ENCODE assay signal across 7 mouse cellular contexts in genomic region chr2:84638428-84639220, GRCm38 (mm10). TPM values are rescaled to one million over a fixed set of nuclear protein-coding genes. Genes with fewer than 3 reads are reported as not detected.
DNase-seq lines count a peak whose midpoint lies in the region; ATAC-seq and TF ChIP-seq lines count a peak whose summit lies in the region.

No protein-coding gene starts in this region.

- intact Hi-C loops in left cerebral cortex, postnatal 4 days (cut with DNase I), result no loop called here

- peak overlapping the region; percentile 87 for H3K27ac ChIP-seq in kidney, embryonic 16.5 days (ENCODE audit: low read length)
- peak overlapping the region; percentile 86 for H3K27ac ChIP-seq in brown adipose tissue, adult 24 weeks (replicated peaks; ENCODE audit: low read depth, low read length)
- H3K27ac ChIP-seq in heart, embryonic 16.5 days (ENCODE audit: low read length), result peak overlapping the region; percentile 97
- peak overlapping the region; percentile 31 for H3K27ac ChIP-seq in macrophage
- H3K27ac ChIP-seq in thymus, adult 2 months (ENCODE audit: control insufficient read depth, insufficient read depth, low read length), result no peak overlapping the region

- H3K27me3 ChIP-seq in kidney, embryonic 16.5 days (ENCODE audit: insufficient read depth, low read length), result no peaks in the 10 kb centered on the region
- no peaks in the 10 kb centered on the region for H3K27me3 ChIP-seq in heart, embryonic 16.5 days (ENCODE audit: control insufficient read depth, insufficient read depth, low read length)
- H3K27me3 ChIP-seq in thymus, adult 2 months (ENCODE audit: control insufficient read depth, insufficient read depth, low read length), result no peaks in the 10 kb centered on the region

- H3K4me1 ChIP-seq in kidney, embryonic 16.5 days (ENCODE audit: insufficient read depth, low read length), result peaks cover 78% of the 10 kb centered on the region
- H3K4me1 ChIP-seq in brown adipose tissue, adult 24 weeks (ENCODE audit: control insufficient read depth, insufficient read depth, insufficient read length, low read length), result peaks cover 34% of the 10 kb centered on the region
- H3K4me1 ChIP-seq in heart, embryonic 16.5 days (ENCODE audit: control insufficient read depth, insufficient read depth, low read length), result peaks cover 82% of the 10 kb centered on the region
- no peaks in the 10 kb centered on the region for H3K4me1 ChIP-seq in thymus, adult 2 months (replicated peaks; ENCODE audit: control insufficient read depth, insufficient read depth, low read length)

- no peak overlapping the region for H3K9ac ChIP-seq in kidney, embryonic 16.5 days (replicated peaks; ENCODE audit: low read length)
- H3K9ac ChIP-seq in heart, embryonic 16.5 days (ENCODE audit: low read length), result peak overlapping the region; percentile 8

- H3K4me3 ChIP-seq in kidney, embryonic 16.5 days (ENCODE audit: low read length), result peak overlapping the region; percentile 2; the same call in 1 of the 2 replicates
- H3K4me3 ChIP-seq in brown adipose tissue, adult 24 weeks (ENCODE audit: insufficient read depth, low read depth, low read length), result no peak overlapping the region
- H3K4me3 ChIP-seq in heart, embryonic 16.5 days (ENCODE audit: low read length), result peak overlapping the region; percentile 16
- no peak overlapping the region for H3K4me3 ChIP-seq in macrophage (ENCODE audit: inconsistent target)
- H3K4me3 ChIP-seq in thymus, adult 2 months (ENCODE audit: control insufficient read depth, insufficient read depth, low read length), result no peak overlapping the region

- TF ChIP-seq POLR2A in thymus, adult 2 months (IDR thresholded peaks at IDR 0.05; ENCODE audit: control insufficient read depth, extremely low read depth, insufficient read depth, low read length, poor library complexity), result no peak

- no peaks in the 10 kb centered on the region for H3K36me3 ChIP-seq in kidney, embryonic 16.5 days (ENCODE audit: insufficient read depth, low read length)
- H3K36me3 ChIP-seq in heart, embryonic 16.5 days (ENCODE audit: control insufficient read depth, insufficient read depth), result 0 out of 2 replicates have a peak, but pooled peaks cover 3% of the 10 kb centered on the region
- H3K36me3 ChIP-seq in macrophage (ENCODE audit: inconsistent target), result no peaks in the 10 kb centered on the region
- no peaks in the 10 kb centered on the region for H3K36me3 ChIP-seq in thymus, adult 2 months (ENCODE audit: control insufficient read depth, insufficient read depth, low read length)

- 53% methylated on average over 4 of the region's 5 CpGs for WGBS in kidney, embryonic 16.5 days
- WGBS in heart, embryonic 16.5 days, result 28% methylated on average over 5 of the region's 5 CpGs
- WGBS in macrophage (ENCODE audit: missing documents), result 33% methylated on average over 5 of the region's 5 CpGs
- 60% methylated on average over 5 of the region's 5 CpGs for WGBS in thymus, adult 2 months

- DNase-seq in kidney, postnatal 25 days, result no peak
- no peak for DNase-seq in left cerebral cortex, postnatal 4 days
- DNase-seq in thymus, adult 2 months, result no peak

- no peaks in the 10 kb centered on the region for H3K9me3 ChIP-seq in kidney, embryonic 16.5 days (ENCODE audit: low read length)
- no peaks in the 10 kb centered on the region for H3K9me3 ChIP-seq in heart, embryonic 16.5 days (replicated peaks; ENCODE audit: control insufficient read depth, low read length)

- no peak for TF ChIP-seq CTCF in thymus, adult 2 months (IDR thresholded peaks at IDR 0.05; ENCODE audit: borderline replicate concordance, control insufficient read depth, extremely low read depth, insufficient read depth, low read length, poor library complexity)

- H3K79me2 ChIP-seq in macrophage (ENCODE audit: inconsistent target), result peaks cover 100% of the 10 kb centered on the region

- ATAC-seq in kidney, embryonic 16.5 days (ENCODE audit: low FRiP score, low TSS enrichment), result no peak
- ATAC-seq in heart, embryonic 16.5 days (replicated peaks; ENCODE audit: extremely low read depth, insufficient read depth, low FRiP score), result no peak

- peak overlapping the region; percentile 30; the same call in 1 of the 2 replicates for H3K4me2 ChIP-seq in kidney, embryonic 16.5 days (replicated peaks; ENCODE audit: low read depth, low read length)
- peak overlapping the region; percentile 50 for H3K4me2 ChIP-seq in heart, embryonic 16.5 days (ENCODE audit: low read depth, low read length)

RNA-seq across cellular contexts. Expression of gene Ctnnd1, which starts 11.9 kb away (rescaled TPM):
- polyA plus RNA-seq in kidney, embryonic 16.5 days (2015; fragmentation: Nextera tagmentation; extraction: Ambion mirVana), result 55.7 and 59.3 TPM in 2 replicates
- 32.5 and 35.3 TPM in 2 replicates for polyA plus RNA-seq in brown adipose tissue, adult 24 weeks (2012; ENCODE audit: insufficient read depth, insufficient read length, missing spikeins)
- 58.7 and 66.3 TPM in 2 replicates for polyA plus RNA-seq in heart, embryonic 16.5 days (2015; fragmentation: Nextera tagmentation; extraction: Ambion mirVana)
- total RNA-seq in macrophage (2018; cell fraction: chromatin; rRNA removed), result 100 to 1,000 TPM in 25 of 26 experiments, 10 to 100 TPM in 1; 99.0 to 184 (median 133) TPM
- 100 to 1,000 TPM in 15 of 26 experiments, 10 to 100 TPM in 11; 68.6 to 130 (median 105) TPM for total RNA-seq in macrophage (2018; cell fraction: cytosol; rRNA removed)
- 100 to 1,000 TPM; 101 to 198 (median 136) TPM for total RNA-seq in macrophage (2018; cell fraction: nucleus; rRNA removed)
- 65.8 to 90.5 TPM (median 79.6 TPM) in 3 replicates for polyA plus RNA-seq in macrophage (2018)
- 10 to 100 TPM; 70.4 to 88.0 TPM for total RNA-seq in left cerebral cortex, postnatal 4 days (2021)
- 10.5 and 13.6 TPM in 2 replicates for polyA plus RNA-seq in thymus, adult 2 months (2012; rRNA removed)

RNA-seq across cellular contexts. Expression of gene Btbd18, which starts 20.3 kb away (rescaled TPM):
- 0.14 and 0.22 TPM in 2 replicates for polyA plus RNA-seq in kidney, embryonic 16.5 days (2015; fragmentation: Nextera tagmentation; extraction: Ambion mirVana)
- polyA plus RNA-seq in brown adipose tissue, adult 24 weeks (2012; ENCODE audit: insufficient read depth, insufficient read length, missing spikeins), result not detected in 2 replicates
- polyA plus RNA-seq in heart, embryonic 16.5 days (2015; fragmentation: Nextera tagmentation; extraction: Ambion mirVana), result 0.13 and 0.19 TPM in 2 replicates
- total RNA-seq in macrophage (2018; cell fraction: chromatin; rRNA removed), result under 1 TPM in 7 of 26 experiments, not detected in 19; 0.19 to 0.60 (median 0.27) TPM
- total RNA-seq in macrophage (2018; cell fraction: cytosol; rRNA removed), result not detected
- total RNA-seq in macrophage (2018; cell fraction: nucleus; rRNA removed), result under 1 TPM in 5 of 26 experiments, not detected in 21; 0.17 to 0.89 (median 0.22) TPM
- polyA plus RNA-seq in macrophage (2018), result not detected in 3 replicates
- not detected for total RNA-seq in left cerebral cortex, postnatal 4 days (2021)
- polyA plus RNA-seq in thymus, adult 2 months (2012; rRNA removed), result not detected in 2 replicates

RNA-seq across cellular contexts. Expression of gene Selenoh, which starts 31.9 kb away (rescaled TPM):
- polyA plus RNA-seq in kidney, embryonic 16.5 days (2015; fragmentation: Nextera tagmentation; extraction: Ambion mirVana), result 304 and 332 TPM in 2 replicates
- polyA plus RNA-seq in brown adipose tissue, adult 24 weeks (2012; ENCODE audit: insufficient read depth, insufficient read length, missing spikeins), result 27.5 and 33.4 TPM in 2 replicates
- 187 and 195 TPM in 2 replicates for polyA plus RNA-seq in heart, embryonic 16.5 days (2015; fragmentation: Nextera tagmentation; extraction: Ambion mirVana)
- 10 to 100 TPM in 3 of 26 experiments, 1 to 10 TPM in 20, not detected in 3; 1.2 to 13.3 (median 4.5) TPM for total RNA-seq in macrophage (2018; cell fraction: chromatin; rRNA removed)
- total RNA-seq in macrophage (2018; cell fraction: cytosol; rRNA removed), result 10 to 100 TPM; 25.4 to 45.4 (median 34.5) TPM
- total RNA-seq in macrophage (2018; cell fraction: nucleus; rRNA removed), result 10 to 100 TPM in 12 of 26 experiments, 1 to 10 TPM in 14; 4.3 to 20.4 (median 8.6) TPM
- polyA plus RNA-seq in macrophage (2018), result 14.1 to 49.5 TPM (median 34.3 TPM) in 3 replicates
- total RNA-seq in left cerebral cortex, postnatal 4 days (2021), result 100 to 1,000 TPM in 1 of 2 experiments, 10 to 100 TPM in 1; 96.5 to 104 TPM
- polyA plus RNA-seq in thymus, adult 2 months (2012; rRNA removed), result 172 and 191 TPM in 2 replicates

RNA-seq across cellular contexts. Expression of gene Gm28635, which starts 39.2 kb away (rescaled TPM):
- not detected in 2 replicates for polyA plus RNA-seq in kidney, embryonic 16.5 days (2015; fragmentation: Nextera tagmentation; extraction: Ambion mirVana)
- polyA plus RNA-seq in brown adipose tissue, adult 24 weeks (2012; ENCODE audit: insufficient read depth, insufficient read length, missing spikeins), result not detected in 2 replicates
- polyA plus RNA-seq in heart, embryonic 16.5 days (2015; fragmentation: Nextera tagmentation; extraction: Ambion mirVana), result not detected in 2 replicates
- total RNA-seq in macrophage (2018; cell fraction: chromatin; rRNA removed), result not detected
- total RNA-seq in macrophage (2018; cell fraction: cytosol; rRNA removed), result under 1 TPM in 1 of 26 experiments, not detected in 25; 0.08 TPM
- total RNA-seq in macrophage (2018; cell fraction: nucleus; rRNA removed), result not detected
- not detected in 3 replicates for polyA plus RNA-seq in macrophage (2018)
- total RNA-seq in left cerebral cortex, postnatal 4 days (2021), result 10 to 100 TPM; 11.7 to 13.7 TPM
- not detected in 2 replicates for polyA plus RNA-seq in thymus, adult 2 months (2012; rRNA removed)

RNA-seq across cellular contexts. Expression of gene Med19, which starts 39.6 kb away (rescaled TPM):
- polyA plus RNA-seq in kidney, embryonic 16.5 days (2015; fragmentation: Nextera tagmentation; extraction: Ambion mirVana), result 39.2 and 42.6 TPM in 2 replicates
- polyA plus RNA-seq in brown adipose tissue, adult 24 weeks (2012; ENCODE audit: insufficient read depth, insufficient read length, missing spikeins), result 11.5 and 13.0 TPM in 2 replicates
- polyA plus RNA-seq in heart, embryonic 16.5 days (2015; fragmentation: Nextera tagmentation; extraction: Ambion mirVana), result 21.4 and 23.0 TPM in 2 replicates
- 10 to 100 TPM in 5 of 26 experiments, 1 to 10 TPM in 21; 1.2 to 14.1 (median 7.3) TPM for total RNA-seq in macrophage (2018; cell fraction: chromatin; rRNA removed)
- 10 to 100 TPM; 20.3 to 37.1 (median 28.0) TPM for total RNA-seq in macrophage (2018; cell fraction: cytosol; rRNA removed)
- 10 to 100 TPM in 16 of 26 experiments, 1 to 10 TPM in 10; 3.4 to 19.3 (median 13.6) TPM for total RNA-seq in macrophage (2018; cell fraction: nucleus; rRNA removed)
- 22.1 to 29.0 TPM (median 22.2 TPM) in 3 replicates for polyA plus RNA-seq in macrophage (2018)
- 10 to 100 TPM; 42.5 to 45.3 TPM for total RNA-seq in left cerebral cortex, postnatal 4 days (2021)
- polyA plus RNA-seq in thymus, adult 2 months (2012; rRNA removed), result 10.6 and 11.6 TPM in 2 replicates

Comparison
In these comparisons a context has a peak if more than half of its experiments do, and no peak if none do; other contexts are left out.
1. H3K4me3 ChIP-seq: peak in kidney, embryonic 16.5 days (single experiment) and heart, embryonic 16.5 days (single experiment); none in brown adipose tissue, adult 24 weeks (single experiment), macrophage (single experiment) and thymus, adult 2 months (single experiment).